Mouse (Mus musculus): ENCODE data around the gene Xxylt1.
A peak's percentile ranks its signal among the peaks of the same experiment; 100 is the strongest.

The Xxylt1 gene

GRCm38 (mm10) chr16:30990661-30991060, 90.6 kb downstream of the Xxylt1 start:
- no peak for DNase-seq (ENCODE audit: low spot score in 2 of 2)

- no peak for DNase-seq (ENCODE audit: low spot score in 2 of 2)
Measured at GRCm38 (mm10) chr16:30988225-30988624, 93.0 kb downstream of the Xxylt1 start.

GRCm38 (mm10) chr16:30987684-30988083, 93.5 kb downstream of the Xxylt1 start:
- no peak for DNase-seq (ENCODE audit: low spot score in 2 of 2)

GRCm38 (mm10) chr16:30984826-30985545, 96.2 kb downstream of the Xxylt1 start:
- no peak for DNase-seq (ENCODE audit: low spot score in 2 of 2)

DNA sequence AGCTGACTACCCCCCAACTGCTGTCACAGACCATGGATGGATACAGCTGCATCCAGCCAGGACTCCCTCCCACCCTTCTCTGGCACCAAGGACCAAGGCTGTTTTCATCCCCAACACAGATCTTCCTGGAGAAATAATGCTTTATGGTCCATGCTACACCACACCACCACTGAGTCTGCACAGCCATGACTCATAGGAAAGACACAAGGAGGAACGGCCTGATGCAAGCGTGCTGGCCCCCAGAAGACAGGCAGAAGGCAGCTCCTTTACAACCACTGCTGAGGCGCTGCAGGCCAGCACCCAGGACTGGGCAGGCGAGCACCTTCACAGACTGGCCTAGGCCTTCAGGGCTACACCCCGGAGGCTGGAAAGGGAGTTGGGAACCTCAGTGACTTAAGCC, 97.1 kb downstream of the Xxylt1 start:
- DNase-seq (ENCODE audit: low spot score in 2 of 2), result no peak

DNA sequence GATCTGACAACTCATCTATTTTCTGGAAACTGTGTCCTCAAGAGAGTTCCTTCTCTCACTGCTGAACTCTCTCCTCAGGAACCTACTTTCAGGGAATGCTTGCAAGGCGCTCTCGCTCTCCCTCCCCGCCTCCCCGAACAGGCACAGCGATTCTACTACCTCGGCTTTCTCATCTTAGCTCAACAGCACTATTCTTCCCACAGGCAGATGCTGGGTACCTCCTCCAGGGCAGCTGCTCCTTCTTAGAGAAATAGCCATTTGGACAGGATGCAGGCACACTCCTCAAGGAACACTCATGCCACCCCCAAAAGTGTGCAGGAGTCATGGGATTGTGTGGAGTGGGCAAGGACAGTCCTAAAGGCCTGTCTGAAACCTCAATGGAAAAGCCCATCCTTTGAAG, 97.5 kb downstream of the Xxylt1 start:
- DNase-seq (ENCODE audit: low spot score in 2 of 2), result no peak

- no peak for DNase-seq (ENCODE audit: low spot score in 2 of 2)
Measured at GRCm38 (mm10) chr16:30983281-30983680, 98.0 kb downstream of the Xxylt1 start.

DNA sequence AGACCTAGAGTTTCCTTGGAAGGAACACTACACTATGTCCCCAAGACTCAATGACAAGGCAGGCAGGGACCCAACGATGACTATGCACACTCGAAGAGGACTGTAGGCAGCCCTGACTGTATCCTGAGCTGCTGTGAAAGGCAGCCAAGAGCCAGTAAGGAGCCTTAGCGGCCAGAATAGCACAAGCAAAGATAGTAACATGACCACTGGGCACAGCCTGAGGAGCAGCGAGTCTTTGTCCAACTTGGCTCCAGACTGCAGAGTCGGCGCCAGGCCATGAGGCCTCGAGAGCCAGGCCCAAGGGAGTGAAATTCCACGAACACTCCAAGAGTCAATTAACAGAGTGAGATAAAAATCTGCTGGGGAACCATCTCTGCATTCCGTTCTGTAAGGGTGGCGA, 99.9 kb downstream of the Xxylt1 start:
- peak in 1 of 2 experiments; percentile 37 for DNase-seq (ENCODE audit: low spot score in 2 of 2)

GRCm38 (mm10) chr16:30979905-30980304, 101.3 kb downstream of the Xxylt1 start:
- no peak for DNase-seq (ENCODE audit: low spot score in 2 of 2)

DNA sequence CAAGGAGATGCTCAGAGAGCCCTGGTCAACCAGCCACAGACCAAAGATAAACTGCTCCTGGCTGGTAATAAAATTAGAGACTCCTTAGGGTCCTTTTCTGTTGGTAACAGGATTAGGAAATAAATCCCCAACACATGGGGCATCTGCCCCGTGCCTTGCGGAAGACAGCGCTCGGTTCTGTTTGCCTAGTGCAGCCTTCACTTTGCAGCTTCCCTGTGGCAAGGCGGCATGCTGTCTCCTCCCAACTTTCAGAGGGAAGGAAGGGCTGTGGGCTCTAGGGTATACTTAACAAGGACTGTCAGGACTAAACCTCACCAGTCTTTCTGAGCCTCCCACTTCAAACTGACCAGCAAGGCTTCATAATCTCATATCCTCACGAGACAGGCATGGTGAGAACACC, 103.5 kb downstream of the Xxylt1 start:
- no peak for DNase-seq (ENCODE audit: low spot score in 2 of 2)

DNA sequence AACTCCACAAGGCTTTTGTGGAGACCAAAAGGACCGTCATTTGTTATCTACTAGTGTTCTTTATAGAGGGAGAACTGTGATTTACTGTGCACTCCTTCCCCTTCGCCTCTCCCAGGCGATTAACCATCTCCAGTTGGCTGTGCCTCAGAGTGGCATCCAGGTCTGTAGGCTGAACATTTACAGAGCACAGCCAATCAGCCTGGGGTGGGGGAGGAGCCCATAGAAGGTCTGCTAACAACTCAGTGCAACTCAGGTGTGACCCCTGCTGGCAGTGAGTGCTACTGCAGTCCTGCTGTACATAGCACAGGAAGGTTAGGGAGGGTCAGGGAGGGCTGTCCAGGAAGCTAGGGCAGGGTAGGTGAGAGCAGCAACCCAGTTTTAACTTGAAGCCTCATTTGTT, 104.0 kb downstream of the Xxylt1 start:
- peak; percentile 92 to 94 for DNase-seq (ENCODE audit: low spot score in 2 of 2)

DNA sequence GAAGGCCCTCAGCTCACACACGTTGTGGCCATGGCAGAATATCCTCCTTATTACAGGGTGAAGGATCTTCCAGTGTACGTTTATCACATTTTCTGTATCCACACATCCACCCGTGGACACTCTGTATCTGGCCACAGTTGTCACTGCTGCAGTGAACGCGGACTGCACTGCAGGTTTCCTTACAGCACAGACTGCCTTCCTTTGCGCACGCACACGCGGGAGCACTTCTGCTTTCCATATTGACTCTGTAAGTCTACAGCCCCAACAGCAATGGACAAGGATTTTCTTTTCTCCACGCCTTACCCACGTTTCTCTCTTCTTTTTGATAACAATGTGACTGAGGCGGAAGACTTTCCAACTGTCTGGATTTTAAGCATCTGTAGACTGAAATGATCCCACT, 106.7 kb downstream of the Xxylt1 start:
- DNase-seq (ENCODE audit: low spot score in 2 of 2), result no peak

- DNase-seq (ENCODE audit: low spot score in 2 of 2), result no peak
Measured at GRCm38 (mm10) chr16:30973416-30973815, 107.8 kb downstream of the Xxylt1 start.

GRCm38 (mm10) chr16:30971950-30972541, 109.2 kb downstream of the Xxylt1 start:
- DNase-seq (ENCODE audit: low spot score in 2 of 2), result no peak

GRCm38 (mm10) chr16:30969266-30970064, 111.8 kb downstream of the Xxylt1 start:
- DNase-seq (ENCODE audit: low spot score in 2 of 2), result no peak

GRCm38 (mm10) chr16:30968402-30969151, 112.7 kb downstream of the Xxylt1 start:
- DNase-seq (ENCODE audit: low spot score in 2 of 2), result no peak

DNA sequence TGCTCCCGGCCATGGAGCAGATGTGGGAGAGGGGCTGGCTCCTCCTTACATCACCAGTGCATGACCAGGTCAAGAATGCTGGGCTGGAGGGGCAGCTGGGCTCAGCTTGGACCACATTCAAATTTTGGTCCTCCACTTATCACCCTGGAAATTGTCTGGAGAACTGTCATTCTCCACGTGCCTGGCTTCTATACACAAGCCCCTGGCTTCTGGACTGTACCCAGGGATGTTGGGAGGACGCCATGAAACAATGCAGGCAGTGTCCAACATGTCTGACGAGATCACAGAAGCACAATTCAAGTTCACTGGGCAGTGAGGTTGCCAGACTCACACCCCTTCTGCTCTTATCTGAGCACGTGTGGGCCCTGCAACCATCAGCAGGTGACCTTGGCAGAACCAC, 114.5 kb downstream of the Xxylt1 start:
- DNase-seq (ENCODE audit: low spot score in 2 of 2), result peak in 1 of 2 experiments; percentile 83

DNA sequence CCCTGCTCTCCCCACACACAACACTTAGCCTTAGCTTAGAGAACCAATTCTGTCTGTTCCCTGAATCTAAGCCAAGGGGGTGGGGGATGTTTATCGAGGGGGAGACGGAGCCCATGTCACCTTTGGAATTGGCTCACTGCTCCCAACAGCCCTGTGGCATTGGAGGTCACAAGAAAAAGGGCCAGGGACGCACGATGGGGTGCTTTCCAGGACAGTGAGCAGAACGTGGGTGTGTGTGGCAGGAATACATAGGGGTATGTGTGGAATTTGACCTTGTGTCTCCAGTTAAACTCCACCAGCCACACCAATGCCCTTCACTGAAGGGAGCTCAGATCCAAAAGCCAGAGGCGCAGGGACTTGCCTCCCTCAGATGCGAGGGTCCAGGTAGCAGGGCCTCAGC, 116.3 kb downstream of the Xxylt1 start:
- DNase-seq (ENCODE audit: low spot score in 2 of 2), result no peak

DNA sequence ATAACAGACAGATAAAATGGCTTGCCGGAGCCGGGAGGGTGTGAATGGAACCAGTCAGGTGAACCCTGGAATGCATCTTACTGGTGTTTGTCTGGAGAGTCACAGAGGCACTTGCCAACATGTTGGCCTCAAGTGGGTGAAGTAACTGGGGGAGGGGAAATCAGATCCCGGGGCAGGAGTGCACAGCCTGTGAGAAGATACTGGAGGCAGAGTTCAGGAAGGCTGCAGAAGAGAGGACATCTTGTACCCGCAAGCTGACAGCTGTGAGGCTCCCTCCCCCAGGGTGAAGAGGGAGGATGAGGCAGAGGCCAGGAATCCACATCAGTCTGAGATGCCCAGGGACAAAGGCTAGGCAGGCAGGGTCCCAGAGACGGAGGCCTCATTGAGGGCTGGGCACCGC, 116.8 kb downstream of the Xxylt1 start:
- DNase-seq (ENCODE audit: low spot score in 2 of 2), result no peak

DNA sequence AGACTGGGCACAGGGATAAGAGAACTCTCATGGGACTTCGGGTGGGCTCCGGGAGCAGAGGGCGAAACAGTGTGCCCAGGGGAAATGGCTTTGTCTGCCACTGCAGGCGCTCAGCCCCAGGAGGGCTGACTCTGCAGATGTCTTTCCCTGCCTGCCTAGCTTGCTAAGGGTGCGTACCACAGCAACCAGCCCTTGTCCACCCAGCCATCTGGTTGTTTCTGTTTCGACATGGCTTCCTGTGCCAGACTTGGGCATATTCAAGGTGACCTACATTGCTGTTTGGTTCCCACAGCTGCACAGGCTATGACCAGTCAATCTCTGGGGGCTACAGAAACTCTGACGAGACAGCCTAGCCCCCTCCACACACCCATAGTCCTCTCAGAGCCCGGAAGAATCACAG, 118.7 kb downstream of the Xxylt1 start:
- DNase-seq (ENCODE audit: low spot score in 2 of 2), result no peak

DNA sequence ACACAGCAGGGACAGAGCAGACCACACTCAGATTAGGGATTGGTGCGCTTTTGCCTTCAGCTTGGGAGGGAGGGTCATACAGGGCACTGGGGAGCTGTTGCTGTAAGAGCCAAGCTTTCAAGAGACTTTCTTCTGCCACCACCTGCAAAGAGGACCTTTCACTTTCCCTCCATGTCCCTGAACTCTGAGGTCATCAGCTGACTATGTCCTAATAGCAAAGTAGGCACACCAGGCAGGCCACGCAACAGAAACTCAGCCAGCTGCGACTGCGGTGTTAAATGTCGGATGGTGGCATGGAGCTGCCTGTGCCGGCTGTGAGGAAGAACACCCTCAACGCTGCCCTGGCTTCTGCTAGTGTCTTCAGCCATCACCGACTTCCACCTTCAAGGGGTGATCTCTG, 120.1 kb downstream of the Xxylt1 start:
- no peak for DNase-seq (ENCODE audit: low spot score in 2 of 2)

GRCm38 (mm10) chr16:30960266-30960665, 121.0 kb downstream of the Xxylt1 start:
- peak in 1 of 2 experiments; percentile 32 for DNase-seq (ENCODE audit: low spot score in 2 of 2)

All from cerebellum, postnatal 4 days (tissue).